Mouse (Mus musculus) kidney, adult 2 months (tissue): ENCODE results near the gene Bsn. TPM values are rescaled to one million over a fixed set of nuclear protein-coding genes. Genes with fewer than 3 reads are reported as not detected.

Experiments used
- DNase-seq: peaks from one replicate; pipeline ENCODE4 v3.0.0; 2021
- H3K27ac ChIP-seq: fragments of 200-500 bp; 2 replicates; pipeline ENCODE4 v1.5.1; 2012; ENCODE audit warnings: low read depth, low read length, control low read depth, inconsistent platforms; ENCODE audit not compliant: insufficient read depth
- H3K27me3 ChIP-seq: fragments of 200-500 bp; replicated peaks from 2 replicates; pipeline ENCODE4 v1.6.1; 2012; ENCODE audit warnings: mild to moderate bottlenecking, moderate library complexity, low read length, inconsistent platforms; ENCODE audit not compliant: control insufficient read depth, insufficient read depth
- H3K36me3 ChIP-seq: fragments of 200-500 bp; 2 replicates; pipeline ENCODE4 v1.6.1; 2012; ENCODE audit warnings: mild to moderate bottlenecking, moderate library complexity, low read length, inconsistent platforms; ENCODE audit not compliant: control insufficient read depth, insufficient read depth
- H3K4me1 ChIP-seq: fragments of 200-500 bp; 2 replicates; pipeline ENCODE4 v1.6.1; 2011; ENCODE audit warnings: low read length; ENCODE audit not compliant: control insufficient read depth, insufficient read depth
- H3K4me3 ChIP-seq: fragments of 200-500 bp; 2 replicates; pipeline ENCODE4 v1.5.1; 2011; ENCODE audit warnings: mild to moderate bottlenecking, low read depth, low read length, control low read depth; ENCODE audit not compliant: insufficient read depth
- CTCF ChIP-seq: fragments of 200-500 bp; conservative IDR thresholded peaks from 2 replicates; pipeline ENCODE4 v1.5.1; 2011; ENCODE audit warnings: low read depth, mild to moderate bottlenecking, control low read depth, low read length, moderate library complexity, mixed read lengths; ENCODE audit not compliant: insufficient read depth, insufficient read length
- POLR2A ChIP-seq: fragments of 200-500 bp; IDR thresholded peaks from one replicate; pipeline ENCODE4 v1.6.1; 2011; ENCODE audit warnings: low read depth, low read length, control low read depth
- WGBS: fragments of 180-500 bp; shearing (Covaris S2); methylation state at CpG from one replicate; pipeline ENCODE4 v1.1.7; 2018; 5-methylcytosine and 5-hydroxymethylcytosine counted together
- polyA plus RNA-seq: library from polyadenylated mRNA; depleted of rRNA; stranded (reverse); fragments of >200 nt; gene quantifications from 2 replicates; pipeline ENCODE4 v1.2.3, GENCODE M21; 2012

Gene Bsn
- polyA plus RNA-seq, 1 experiment: 0.17 TPM

GRCm38 (mm10) chr9:108212426-108212825, 22.2 kb upstream of the Bsn start:
- Histone ChIP-seq H3K4me1 (no peaks in the 10 kb centered on the region), H3K27me3 (no peaks in the 10 kb centered on the region), H3K36me3 (no peaks in the 10 kb centered on the region; the same call in 1 of the 2 replicates), H3K27ac (no peak overlapping the region), H3K4me3 (no peak overlapping the region)
- DNase-seq: no peak
- WGBS: 62% methylated on average over 2 of the region's 2 CpGs
- no peak for TF ChIP-seq CTCF

- Histone ChIP-seq H3K27ac (no peak overlapping the region), H3K4me3 (no peak overlapping the region), H3K4me1 (peaks cover 2% of the 10 kb centered on the region; the same call in 1 of the 2 replicates), H3K27me3 (no peaks in the 10 kb centered on the region), H3K36me3 (peaks cover 2% of the 10 kb centered on the region)
- no peak for DNase-seq
- WGBS: 69% methylated on average over 3 of the region's 3 CpGs
- TF ChIP-seq CTCF (no peak), POLR2A (no peak)
Observed at GRCm38 (mm10) chr9:108205571-108205901, 15.4 kb upstream of the Bsn start.

GRCm38 (mm10) chr9:108204884-108205570, 14.8 kb upstream of the Bsn start:
- DNase-seq: no peak
- no peak overlapping the region for H3K4me3 ChIP-seq
- no peak for TF ChIP-seq CTCF
- no peak overlapping the region for H3K27ac ChIP-seq
- peaks cover 5% of the 10 kb centered on the region; the same call in 1 of the 2 replicates for H3K4me1 ChIP-seq
- no peaks in the 10 kb centered on the region for H3K27me3 ChIP-seq
- WGBS: 63% methylated on average over 8 of the region's 8 CpGs
- H3K36me3 ChIP-seq: peaks cover 2% of the 10 kb centered on the region

GRCm38 (mm10) chr9:108203015-108203414, 12.8 kb upstream of the Bsn start:
- no peak for TF ChIP-seq POLR2A
- TF ChIP-seq CTCF: peak; percentile 38; the same call in 1 of the 2 replicates
- 30% methylated on average over 13 of the region's 13 CpGs for WGBS
- peaks cover 2% of the 10 kb centered on the region for H3K36me3 ChIP-seq
- peak; percentile 79 for DNase-seq
- no peak overlapping the region for H3K4me3 ChIP-seq
- peaks cover 15% of the 10 kb centered on the region for H3K4me1 ChIP-seq
- H3K27ac ChIP-seq: no peak overlapping the region
- no peaks in the 10 kb centered on the region for H3K27me3 ChIP-seq

GRCm38 (mm10) chr9:108202169-108202568, 12.0 kb upstream of the Bsn start:
- Histone ChIP-seq H3K36me3 (peaks cover 2% of the 10 kb centered on the region), H3K27ac (no peak overlapping the region), H3K4me3 (no peak overlapping the region), H3K27me3 (no peaks in the 10 kb centered on the region), H3K4me1 (peaks cover 15% of the 10 kb centered on the region)
- TF ChIP-seq POLR2A (no peak), CTCF (no peak; the same call in 1 of the 2 replicates)
- WGBS: 97% methylated on average over 2 of the region's 2 CpGs
- DNase-seq: no peak

- DNase-seq: peak; percentile 98
- Histone ChIP-seq H3K27me3 (no peaks in the 10 kb centered on the region), H3K4me3 (no peak overlapping the region), H3K27ac (no peak overlapping the region), H3K36me3 (no peaks in the 10 kb centered on the region), H3K4me1 (peaks cover 15% of the 10 kb centered on the region)
- WGBS: 1% methylated on average over 13 of the region's 13 CpGs
- peak; percentile 64 for TF ChIP-seq CTCF
- no peak for TF ChIP-seq POLR2A
Observed at GRCm38 (mm10) chr9:108201160-108201559, 11.0 kb upstream of the Bsn start.

- peak; percentile 84 for DNase-seq
- H3K4me1 ChIP-seq: peaks cover 15% of the 10 kb centered on the region
- H3K27ac ChIP-seq: no peak overlapping the region
- H3K27me3 ChIP-seq: no peaks in the 10 kb centered on the region
- H3K36me3 ChIP-seq: no peaks in the 10 kb centered on the region
- no peak overlapping the region for H3K4me3 ChIP-seq
- TF ChIP-seq POLR2A: no peak
- no peak for TF ChIP-seq CTCF
- 37% methylated on average over 4 of the region's 4 CpGs for WGBS
Observed at GRCm38 (mm10) chr9:108198621-108199020, 8.4 kb upstream of the Bsn start.
